Mouse (Mus musculus): Measurements from ENCODE around the gene Acta2. TPM values are rescaled to one million over a fixed set of nuclear protein-coding genes. Genes with fewer than 3 reads are reported as not detected.

Acta2 gene
- polyA plus RNA-seq, 1 experiment from 2014 or later = 6.2 TPM

GRCm38 (mm10) chr19:34262273-34262974 is 7.0 kb upstream of the Acta2 start:
- Histone ChIP-seq H3K4me2 (no peak overlapping the region), H3K9me3 (replicated peaks) (no peaks in the 10 kb centered on the region), H3K4me1 (no peaks in the 10 kb centered on the region), H3K27me3 (no peaks in the 10 kb centered on the region), H3K27ac (no peak overlapping the region), H3K9ac (no peak overlapping the region), H3K36me3 (ENCODE audit: poor library complexity, severe bottlenecking) (no peaks in the 10 kb centered on the region), H3K4me3 (no peak overlapping the region)
- ATAC-seq = no peak
- WGBS = 87% methylated on average over 2 of the region's 2 CpGs

DNA sequence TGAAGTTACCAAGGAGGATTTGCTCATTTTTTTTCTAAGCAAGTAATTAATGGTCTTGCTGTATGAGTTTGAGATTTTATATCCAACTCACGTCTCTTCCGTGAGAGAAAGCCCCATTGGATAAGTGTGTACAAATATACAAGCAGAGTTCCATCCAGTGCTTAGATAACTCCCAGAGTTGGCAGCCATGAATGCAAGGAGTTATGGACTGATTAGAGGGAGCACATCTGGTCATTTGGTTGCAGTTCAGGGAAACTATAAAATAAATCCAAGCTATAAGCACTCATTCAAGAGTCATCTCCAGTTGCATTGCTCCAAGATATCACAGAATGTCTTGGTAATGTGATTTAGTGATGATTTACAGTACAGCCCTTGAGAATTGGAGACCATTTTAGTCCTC is 1.5 kb upstream of the Acta2 start:
- Histone ChIP-seq H3K27ac (no peak overlapping the region), H3K27me3 (no peaks in the 10 kb centered on the region), H3K4me3 (no peak overlapping the region), H3K4me2 (no peak overlapping the region), H3K9me3 (replicated peaks) (no peaks in the 10 kb centered on the region), H3K4me1 (no peaks in the 10 kb centered on the region), H3K36me3 (ENCODE audit: poor library complexity, severe bottlenecking) (no peaks in the 10 kb centered on the region), H3K9ac (no peak overlapping the region)
- no peak for ATAC-seq
- 88% methylated on average over 2 of the region's 2 CpGs for WGBS

- H3K4me2 ChIP-seq = no peak overlapping the region
- no peak for ATAC-seq
- 85% methylated on average over 5 of the region's 5 CpGs for WGBS
- H3K9me3 ChIP-seq (replicated peaks) = no peaks in the 10 kb centered on the region
- H3K27ac ChIP-seq = no peak overlapping the region
- H3K9ac ChIP-seq = no peak overlapping the region
- no peaks in the 10 kb centered on the region for H3K4me1 ChIP-seq
- no peaks in the 10 kb centered on the region for H3K27me3 ChIP-seq
- H3K36me3 ChIP-seq (ENCODE audit: poor library complexity, severe bottlenecking) = no peaks in the 10 kb centered on the region
- H3K4me3 ChIP-seq = no peak overlapping the region
Observed at GRCm38 (mm10) chr19:34256149-34256548, 759 bp upstream of the Acta2 start.

DNA sequence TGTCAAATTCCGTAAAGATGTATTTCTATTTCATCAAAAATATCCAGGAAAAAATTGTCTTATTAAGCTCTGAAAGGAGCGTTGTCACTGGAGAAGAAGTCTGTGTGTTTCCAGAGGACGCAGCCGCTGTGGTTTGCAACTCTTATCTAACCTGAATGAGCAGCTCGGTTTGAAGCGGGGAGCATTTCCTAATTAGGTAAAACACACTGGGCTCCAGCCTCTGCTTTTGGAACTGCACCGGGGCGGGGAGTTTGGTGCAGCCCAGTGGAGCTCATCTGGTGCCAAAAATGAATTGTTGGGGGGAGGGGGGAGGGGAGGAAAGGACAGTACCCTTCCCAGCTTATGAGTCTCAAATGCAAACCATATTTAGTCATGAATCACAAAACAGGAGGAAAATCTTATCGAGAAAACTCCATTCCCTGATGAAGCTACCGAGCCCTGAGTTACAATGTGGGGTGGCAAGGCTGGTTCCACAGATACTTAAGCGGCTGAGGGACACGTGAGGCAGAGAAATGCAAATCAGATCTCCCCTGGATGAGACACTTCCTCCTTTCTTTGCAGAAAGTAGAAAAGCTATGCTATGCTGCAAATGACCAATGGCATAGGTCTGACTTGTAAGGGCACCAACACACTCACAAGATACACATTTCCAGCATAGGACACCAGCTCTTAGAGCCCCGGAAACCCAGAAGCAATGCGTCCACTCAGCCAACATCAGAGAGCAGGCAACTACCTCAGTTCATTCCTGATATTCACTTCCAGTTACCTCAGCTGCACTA is 1.1 kb downstream of the Acta2 start:
- H3K9me3 ChIP-seq (replicated peaks) = no peaks in the 10 kb centered on the region
- 45% methylated on average over 14 of the region's 14 CpGs for whole genome bisulfite sequencing
- no peaks in the 10 kb centered on the region for H3K4me1 ChIP-seq
- no peak for ATAC-seq
- H3K27ac ChIP-seq = no peak overlapping the region
- H3K27me3 ChIP-seq = no peaks in the 10 kb centered on the region
- no peak overlapping the region for H3K9ac ChIP-seq
- no peaks in the 10 kb centered on the region for H3K36me3 ChIP-seq (ENCODE audit: poor library complexity, severe bottlenecking)
- H3K4me3 ChIP-seq = no peak overlapping the region
- no peak overlapping the region for H3K4me2 ChIP-seq

GRCm38 (mm10) chr19:34252450-34252849 is 2.9 kb downstream of the Acta2 start:
- no peaks in the 10 kb centered on the region for H3K4me1 ChIP-seq
- H3K27ac ChIP-seq = no peak overlapping the region
- 86% methylated on average over 9 of the region's 9 CpGs for WGBS
- no peak overlapping the region for H3K4me3 ChIP-seq
- H3K36me3 ChIP-seq (ENCODE audit: poor library complexity, severe bottlenecking) = no peaks in the 10 kb centered on the region
- H3K4me2 ChIP-seq = no peak overlapping the region
- no peaks in the 10 kb centered on the region for H3K9me3 ChIP-seq (replicated peaks)
- H3K9ac ChIP-seq = no peak overlapping the region
- ATAC-seq = no peak
- H3K27me3 ChIP-seq = no peaks in the 10 kb centered on the region

DNA sequence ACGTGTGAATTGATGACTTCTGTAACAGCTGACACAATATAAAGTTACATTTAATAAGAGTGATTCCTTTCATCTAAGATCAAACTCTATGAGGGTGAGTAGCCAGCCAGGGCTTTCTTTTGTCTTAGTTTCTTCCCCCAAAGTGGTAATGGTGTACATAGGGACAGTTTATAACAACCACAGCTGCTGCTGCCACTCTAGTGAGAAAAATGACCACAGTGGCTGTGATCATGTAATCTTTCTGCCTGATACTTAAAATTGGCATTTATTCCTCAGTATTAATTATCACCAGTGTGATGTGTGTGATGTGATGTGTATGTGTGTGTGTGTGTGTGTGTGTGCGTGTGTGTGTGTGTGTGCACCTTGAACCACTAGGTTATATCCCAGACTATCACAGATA is 3.5 kb downstream of the Acta2 start:
- no peak for ATAC-seq
- Histone ChIP-seq H3K27ac (no peak overlapping the region), H3K4me3 (no peak overlapping the region), H3K4me1 (no peaks in the 10 kb centered on the region), H3K36me3 (ENCODE audit: poor library complexity, severe bottlenecking) (no peaks in the 10 kb centered on the region), H3K27me3 (no peaks in the 10 kb centered on the region), H3K9ac (no peak overlapping the region), H3K4me2 (no peak overlapping the region), H3K9me3 (replicated peaks) (no peaks in the 10 kb centered on the region)
- WGBS = 70% methylated on average over 2 of the region's 2 CpGs

DNA sequence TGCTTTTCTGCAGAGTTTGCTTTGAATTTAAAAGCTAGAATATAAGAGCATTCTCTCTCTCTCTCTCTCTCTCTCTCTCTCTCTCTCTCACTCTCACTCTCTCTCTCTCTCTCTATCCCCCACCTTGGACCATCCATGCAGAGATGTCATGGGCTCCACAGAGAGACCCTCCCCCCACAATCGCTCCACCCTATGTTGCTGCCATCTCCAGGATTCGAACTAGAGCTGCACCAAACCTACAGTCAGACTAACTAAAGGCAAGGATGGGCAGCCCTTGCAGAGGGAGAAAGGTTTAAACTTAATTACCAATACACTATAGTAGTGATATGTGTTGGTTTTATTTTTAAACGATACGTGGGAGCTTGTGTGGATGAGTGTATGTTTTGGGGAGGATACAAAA is 4.8 kb downstream of the Acta2 start:
- no peak for ATAC-seq
- Histone ChIP-seq H3K9me3 (replicated peaks) (no peaks in the 10 kb centered on the region), H3K27ac (no peak overlapping the region), H3K9ac (no peak overlapping the region), H3K4me1 (no peaks in the 10 kb centered on the region), H3K4me2 (no peak overlapping the region), H3K36me3 (ENCODE audit: poor library complexity, severe bottlenecking) (no peaks in the 10 kb centered on the region), H3K4me3 (no peak overlapping the region), H3K27me3 (no peaks in the 10 kb centered on the region)
- 88% methylated on average over 4 of the region's 4 CpGs for WGBS

DNA sequence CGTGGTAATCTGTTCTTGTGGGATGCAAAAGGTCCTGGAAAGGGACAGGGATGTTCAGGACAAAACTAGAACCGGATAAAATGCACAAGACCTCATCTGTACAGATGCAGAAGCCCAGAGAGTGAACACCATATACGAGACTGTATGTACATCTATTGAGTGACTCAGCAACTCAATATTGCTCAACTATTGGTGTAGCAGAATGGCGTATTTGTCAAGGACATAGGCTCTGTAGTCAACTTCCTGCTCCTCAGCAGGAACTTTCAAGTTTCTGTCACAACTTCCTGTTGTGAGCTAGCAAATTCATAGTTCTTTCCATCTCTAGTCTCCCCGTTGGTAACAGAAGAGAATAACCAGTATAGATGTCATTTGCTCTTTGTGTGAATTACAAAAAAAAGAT is 6.8 kb downstream of the Acta2 start:
- no peaks in the 10 kb centered on the region for H3K4me1 ChIP-seq
- WGBS = 78% methylated on average over 5 of the region's 5 CpGs
- ATAC-seq = no peak
- no peak overlapping the region for H3K27ac ChIP-seq
- H3K36me3 ChIP-seq (ENCODE audit: poor library complexity, severe bottlenecking) = no peaks in the 10 kb centered on the region
- H3K9ac ChIP-seq = no peak overlapping the region
- H3K27me3 ChIP-seq = no peaks in the 10 kb centered on the region
- H3K9me3 ChIP-seq (replicated peaks) = no peaks in the 10 kb centered on the region
- H3K4me2 ChIP-seq = no peak overlapping the region
- no peak overlapping the region for H3K4me3 ChIP-seq

DNA sequence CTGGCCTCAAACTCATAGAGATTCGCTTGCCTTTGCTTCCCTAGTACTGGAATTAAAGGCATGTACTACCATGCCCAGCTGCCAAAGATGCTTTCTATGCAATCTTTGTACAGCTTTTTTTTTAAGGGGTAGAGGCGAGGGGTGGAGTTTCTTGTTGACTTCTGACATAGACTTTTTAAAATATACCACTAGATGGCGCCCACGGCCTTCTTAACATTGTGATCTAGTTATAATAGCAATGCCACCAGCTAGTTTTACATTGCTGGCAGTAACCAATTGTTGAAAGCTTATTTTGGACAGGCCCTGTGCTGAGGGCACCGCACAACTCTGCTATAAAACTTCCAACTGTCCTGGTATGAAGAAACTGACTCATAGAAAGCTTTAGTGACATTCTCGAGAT is 11.3 kb downstream of the Acta2 start:
- Histone ChIP-seq H3K36me3 (ENCODE audit: poor library complexity, severe bottlenecking) (no peaks in the 10 kb centered on the region), H3K4me3 (no peak overlapping the region), H3K27ac (no peak overlapping the region), H3K9me3 (replicated peaks) (no peaks in the 10 kb centered on the region), H3K9ac (no peak overlapping the region), H3K4me1 (no peaks in the 10 kb centered on the region), H3K4me2 (no peak overlapping the region), H3K27me3 (no peaks in the 10 kb centered on the region)
- ATAC-seq = peak; percentile 77
- WGBS = 17% methylated on average over 6 of the region's 6 CpGs

GRCm38 (mm10) chr19:34242925-34243324 is 12.5 kb downstream of the Acta2 start:
- no peak overlapping the region for H3K27ac ChIP-seq
- no peaks in the 10 kb centered on the region for H3K27me3 ChIP-seq
- H3K4me2 ChIP-seq = no peak overlapping the region
- no peak overlapping the region for H3K9ac ChIP-seq
- ATAC-seq = no peak
- H3K4me1 ChIP-seq = no peaks in the 10 kb centered on the region
- H3K9me3 ChIP-seq (replicated peaks) = no peaks in the 10 kb centered on the region
- no peak overlapping the region for H3K4me3 ChIP-seq
- no peaks in the 10 kb centered on the region for H3K36me3 ChIP-seq (ENCODE audit: poor library complexity, severe bottlenecking)

DNA sequence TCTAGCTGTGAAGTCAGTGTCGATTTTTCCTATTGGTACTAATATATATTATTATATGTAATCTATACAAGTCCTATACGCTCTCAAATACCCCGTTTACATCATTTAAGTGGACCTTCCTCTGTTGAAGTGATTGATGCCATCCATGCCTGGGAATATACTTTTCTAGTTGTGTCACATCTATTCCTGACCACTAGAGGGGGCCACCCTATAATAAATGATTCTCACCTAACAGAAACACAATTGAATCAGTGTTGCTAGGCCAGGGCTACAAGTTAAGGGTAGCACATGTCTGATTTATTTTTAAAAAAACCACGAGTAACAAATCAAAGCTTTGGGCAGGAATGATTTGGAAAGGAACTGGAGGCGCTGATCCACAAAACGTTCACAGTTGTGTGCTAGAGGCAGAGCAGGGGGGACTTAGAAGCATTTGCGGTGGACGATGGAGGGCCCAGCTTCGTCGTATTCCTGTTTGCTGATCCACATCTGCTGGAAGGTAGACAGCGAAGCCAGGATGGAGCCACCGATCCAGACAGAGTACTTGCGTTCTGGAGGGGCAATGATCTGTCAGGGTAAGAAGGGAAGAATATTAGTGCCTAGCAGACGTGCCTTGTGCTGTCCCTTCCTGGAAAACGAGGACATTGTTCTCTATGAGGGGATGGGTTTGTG is 14.0 kb downstream of the Acta2 start:
- no peak overlapping the region for H3K27ac ChIP-seq
- H3K9me3 ChIP-seq (replicated peaks) = no peaks in the 10 kb centered on the region
- H3K9ac ChIP-seq = no peak overlapping the region
- no peaks in the 10 kb centered on the region for H3K27me3 ChIP-seq
- peak; percentile 25; the same call in 1 of the 2 replicates for ATAC-seq
- no peak overlapping the region for H3K4me2 ChIP-seq
- no peaks in the 10 kb centered on the region for H3K36me3 ChIP-seq (ENCODE audit: poor library complexity, severe bottlenecking)
- no peaks in the 10 kb centered on the region for H3K4me1 ChIP-seq
- 64% methylated on average over 15 of the region's 15 CpGs for WGBS
- no peak overlapping the region for H3K4me3 ChIP-seq

- ATAC-seq = no peak
- 89% methylated on average over 5 of the region's 5 CpGs for WGBS
- H3K27ac ChIP-seq = no peak overlapping the region
Observed at GRCm38 (mm10) chr19:34240273-34241039, 14.9 kb downstream of the Acta2 start.

More at GRCm38 (mm10) chr19:34240273-34241039, 14.9 kb downstream of the Acta2 start:
- Histone ChIP-seq H3K4me3 (no peak overlapping the region), H3K4me2 (no peak overlapping the region), H3K4me1 (no peaks in the 10 kb centered on the region), H3K9ac (no peak overlapping the region), H3K36me3 (ENCODE audit: poor library complexity, severe bottlenecking) (no peaks in the 10 kb centered on the region), H3K9me3 (replicated peaks) (no peaks in the 10 kb centered on the region), H3K27me3 (no peaks in the 10 kb centered on the region)
